In the genomic region with DNA sequence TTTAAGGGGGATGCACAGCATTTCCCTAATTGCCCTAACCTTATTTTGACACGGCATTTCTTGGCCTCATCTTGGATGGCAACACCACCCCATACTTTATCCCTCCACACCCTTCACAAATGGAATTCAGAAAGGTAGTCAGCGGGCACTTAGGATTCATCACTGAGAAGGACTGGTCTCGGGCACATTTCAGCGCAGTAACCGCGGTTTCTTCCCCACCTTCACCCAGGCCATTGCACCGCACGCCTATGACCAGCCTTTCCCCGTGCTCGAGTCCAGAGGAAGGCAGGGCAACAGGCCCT, we compare ENCODE assay signal across 8 mouse cellular contexts. TPM values are rescaled to one million over a fixed set of nuclear protein-coding genes. Genes with fewer than 3 reads are reported as not detected.
DNase-seq lines count a peak whose midpoint lies in the region; ATAC-seq lines count a peak whose summit lies in the region.

No protein-coding gene starts in this region.

- no peak for DNase-seq in lung, postnatal 10 days
- DNase-seq in c-Kit-positive CD71-positive TER-119-positive erythroid progenitor cells, embryonic 14.5 days (ENCODE audit: low spot score) = no peak
- DNase-seq in gastrocnemius, postnatal 25 days = no peak

- WGBS in lung, embryonic 15.5 days = 4% methylated on average over 10 of the region's 10 CpGs
- WGBS in embryonic facial prominence, embryonic 15.5 days = 5% methylated on average over 10 of the region's 10 CpGs
- WGBS in intestine, embryonic 16.5 days = 8% methylated on average over 10 of the region's 10 CpGs
- 6% methylated on average over 10 of the region's 10 CpGs for WGBS in neural tube, embryonic 12.5 days

- ATAC-seq in lung, embryonic 15.5 days (ENCODE audit: borderline replicate concordance, extremely low read depth, low FRiP score, low TSS enrichment) = no peak
- ATAC-seq in embryonic facial prominence, embryonic 15.5 days (ENCODE audit: insufficient number of reproducible peaks, low FRiP score, low TSS enrichment, low read depth) = no peak
- ATAC-seq in intestine, embryonic 16.5 days = no peak
- no peak for ATAC-seq in neural tube, embryonic 12.5 days (ENCODE audit: low FRiP score, low read depth)
- ATAC-seq in megakaryocyte progenitor cell, adult 5-6 weeks (replicated peaks; ENCODE audit: poor library complexity) = no peak

- peaks cover 32% of the 10 kb centered on the region; the same call in 1 of the 2 replicates for H3K4me1 ChIP-seq in lung, embryonic 15.5 days
- peaks cover 51% of the 10 kb centered on the region for H3K4me1 ChIP-seq in embryonic facial prominence, embryonic 15.5 days
- H3K4me1 ChIP-seq in intestine, embryonic 16.5 days (ENCODE audit: control insufficient read depth, insufficient read depth, low read length) = peaks cover 16% of the 10 kb centered on the region
- peaks cover 16% of the 10 kb centered on the region for H3K4me1 ChIP-seq in neural tube, embryonic 12.5 days

- no peak overlapping the region for H3K27ac ChIP-seq in lung, embryonic 15.5 days
- no peak overlapping the region for H3K27ac ChIP-seq in embryonic facial prominence, embryonic 15.5 days (replicated peaks)
- no peak overlapping the region for H3K27ac ChIP-seq in intestine, embryonic 16.5 days (ENCODE audit: low read length)
- no peak overlapping the region for H3K27ac ChIP-seq in neural tube, embryonic 12.5 days

- no peaks in the 10 kb centered on the region for H3K9me3 ChIP-seq in lung, embryonic 15.5 days
- no peaks in the 10 kb centered on the region for H3K9me3 ChIP-seq in embryonic facial prominence, embryonic 15.5 days (replicated peaks)
- no peaks in the 10 kb centered on the region for H3K9me3 ChIP-seq in intestine, embryonic 16.5 days (ENCODE audit: control insufficient read depth, low read length)
- no peaks in the 10 kb centered on the region for H3K9me3 ChIP-seq in neural tube, embryonic 12.5 days

- H3K27me3 ChIP-seq in lung, embryonic 15.5 days = no peaks in the 10 kb centered on the region
- no peaks in the 10 kb centered on the region for H3K27me3 ChIP-seq in embryonic facial prominence, embryonic 15.5 days
- no peaks in the 10 kb centered on the region for H3K27me3 ChIP-seq in intestine, embryonic 16.5 days (replicated peaks; ENCODE audit: control insufficient read depth, insufficient read depth, low read length)
- no peaks in the 10 kb centered on the region; the same call in 1 of the 2 replicates for H3K27me3 ChIP-seq in neural tube, embryonic 12.5 days (replicated peaks)

- peak overlapping the region; percentile 90 for H3K4me2 ChIP-seq in lung, embryonic 15.5 days
- peak overlapping the region; percentile 89 for H3K4me2 ChIP-seq in embryonic facial prominence, embryonic 15.5 days (replicated peaks)
- peak overlapping the region; percentile 64 for H3K4me2 ChIP-seq in intestine, embryonic 16.5 days (ENCODE audit: low read depth, low read length)
- peak overlapping the region; percentile 98 for H3K4me2 ChIP-seq in neural tube, embryonic 12.5 days (replicated peaks)

- no peaks in the 10 kb centered on the region for H3K36me3 ChIP-seq in lung, embryonic 15.5 days
- H3K36me3 ChIP-seq in embryonic facial prominence, embryonic 15.5 days = no peaks in the 10 kb centered on the region
- H3K36me3 ChIP-seq in intestine, embryonic 16.5 days (ENCODE audit: control insufficient read depth, insufficient read depth, low read length) = no peaks in the 10 kb centered on the region
- H3K36me3 ChIP-seq in neural tube, embryonic 12.5 days = no peaks in the 10 kb centered on the region

- peak overlapping the region; percentile 96 for H3K4me3 ChIP-seq in lung, embryonic 15.5 days
- peak overlapping the region; percentile 97 for H3K4me3 ChIP-seq in embryonic facial prominence, embryonic 15.5 days (replicated peaks)
- peak overlapping the region; percentile 94 for H3K4me3 ChIP-seq in intestine, embryonic 16.5 days (ENCODE audit: low read length)
- peak overlapping the region; percentile 66 for H3K4me3 ChIP-seq in neural tube, embryonic 12.5 days

- H3K9ac ChIP-seq in lung, embryonic 15.5 days = peak overlapping the region; percentile 94
- H3K9ac ChIP-seq in embryonic facial prominence, embryonic 15.5 days = peak overlapping the region; percentile 96
- peak overlapping the region; percentile 96 for H3K9ac ChIP-seq in intestine, embryonic 16.5 days (ENCODE audit: low read depth, low read length)
- peak overlapping the region; percentile 83 for H3K9ac ChIP-seq in neural tube, embryonic 12.5 days

RNA-seq across cellular contexts. Expression of a gene that starts 1.1 kb away (rescaled TPM):
- polyA plus RNA-seq in lung, embryonic 15.5 days (2015; fragmentation: Nextera tagmentation; extraction: Ambion mirVana) = 14.2 and 17.7 TPM in 2 replicates
- polyA plus RNA-seq in embryonic facial prominence, embryonic 15.5 days (2015; fragmentation: Nextera tagmentation; extraction: Ambion mirVana) = 27.9 and 30.5 TPM in 2 replicates
- 19.0 and 21.1 TPM in 2 replicates for polyA plus RNA-seq in intestine, embryonic 16.5 days (2015; fragmentation: Nextera tagmentation; extraction: Ambion mirVana)
- 17.7 and 20.3 TPM in 2 replicates for polyA plus RNA-seq in neural tube, embryonic 12.5 days (2016; fragmentation: Nextera tagmentation; extraction: Ambion mirVana)
- 30.7 and 44.8 TPM in 2 replicates for total RNA-seq in megakaryocyte progenitor cell, adult 5-6 weeks (2015)
- total RNA-seq in megakaryocyte progenitor cell, adult 5-6 weeks (2017) = 20.9 and 44.7 TPM in 2 replicates
- 10 to 100 TPM; 10.1 to 10.9 TPM for total RNA-seq in gastrocnemius, postnatal 25 days (2021)

RNA-seq across cellular contexts. Expression of a gene that starts 11.4 kb away (rescaled TPM):
- 32.3 and 33.3 TPM in 2 replicates for polyA plus RNA-seq in lung, embryonic 15.5 days (2015; fragmentation: Nextera tagmentation; extraction: Ambion mirVana)
- polyA plus RNA-seq in embryonic facial prominence, embryonic 15.5 days (2015; fragmentation: Nextera tagmentation; extraction: Ambion mirVana) = 35.5 and 40.6 TPM in 2 replicates
- polyA plus RNA-seq in intestine, embryonic 16.5 days (2015; fragmentation: Nextera tagmentation; extraction: Ambion mirVana) = 30.4 and 32.5 TPM in 2 replicates
- 38.4 and 38.8 TPM in 2 replicates for polyA plus RNA-seq in neural tube, embryonic 12.5 days (2016; fragmentation: Nextera tagmentation; extraction: Ambion mirVana)
- 9.9 and 12.1 TPM in 2 replicates for total RNA-seq in megakaryocyte progenitor cell, adult 5-6 weeks (2015)
- total RNA-seq in megakaryocyte progenitor cell, adult 5-6 weeks (2017) = 13.6 and 15.2 TPM in 2 replicates
- total RNA-seq in gastrocnemius, postnatal 25 days (2021) = 10 to 100 TPM; 24.1 to 24.8 TPM
